Mouse (Mus musculus): ENCODE data around the gene Fyco1.
A peak's percentile ranks its signal among the peaks of the same experiment; 100 is the strongest.

Fyco1 gene

DNA sequence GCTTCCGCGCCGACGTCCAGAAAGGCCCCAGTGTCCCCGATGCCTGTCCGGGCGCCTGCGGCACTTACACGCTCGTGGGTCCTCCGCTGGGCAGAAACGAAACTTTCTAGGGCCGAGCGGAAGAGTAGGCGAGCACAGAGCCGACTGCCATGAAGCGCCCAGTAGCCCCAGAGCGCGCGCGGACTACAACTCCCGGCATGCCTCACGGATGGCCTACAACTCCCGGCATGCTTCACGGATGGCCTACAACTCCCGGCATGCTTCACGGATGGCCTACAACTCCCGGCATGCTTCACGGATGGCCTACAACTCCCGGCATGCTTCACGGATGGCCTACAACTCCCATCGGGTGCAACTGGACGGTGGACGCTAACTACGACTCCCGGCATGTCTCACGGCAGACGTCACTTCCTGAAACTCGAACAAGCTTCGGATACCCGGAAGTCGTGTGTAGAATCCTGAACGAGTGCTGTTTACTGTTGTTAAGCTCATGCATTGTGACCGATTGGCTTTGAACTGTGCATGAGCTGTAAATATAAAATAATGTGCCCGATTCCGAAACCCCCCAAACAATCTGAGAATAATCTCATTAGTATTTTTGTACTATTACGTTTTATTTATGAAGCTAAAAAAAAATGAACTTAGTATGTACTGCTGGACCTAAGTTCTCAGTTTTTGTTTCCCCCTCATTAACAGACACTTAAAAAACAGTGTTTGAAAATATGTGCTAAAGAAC is at the start of gene Fyco1:
TSS of gene Fyco1 (minus strand) at position 187 of the 736 bp plus-strand sequence.
- peak; percentile 98 for DNase-seq (ENCODE audit: low read depth, low spot score)

DNA sequence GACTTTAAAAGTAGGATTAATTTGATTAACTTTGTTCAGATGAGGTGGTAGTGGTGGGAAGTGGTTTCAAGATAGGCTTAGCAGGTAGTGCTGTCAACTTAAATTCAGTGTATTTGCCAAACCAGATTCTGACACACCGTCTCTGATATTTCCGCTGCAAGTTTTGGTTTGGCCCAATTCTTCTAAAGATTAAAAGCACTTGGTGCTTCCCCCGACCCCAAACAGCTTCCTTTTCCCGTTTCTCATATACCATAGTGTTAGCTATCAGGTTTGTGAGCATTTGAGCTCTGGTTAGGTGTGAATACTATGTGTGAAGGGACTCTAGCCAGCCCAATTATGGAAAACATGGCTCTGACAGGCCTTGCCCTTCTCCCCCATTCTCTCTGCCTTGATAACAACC is 20.4 kb upstream of the Fyco1 start:
- no peak for DNase-seq (ENCODE audit: low read depth, low spot score)

DNA sequence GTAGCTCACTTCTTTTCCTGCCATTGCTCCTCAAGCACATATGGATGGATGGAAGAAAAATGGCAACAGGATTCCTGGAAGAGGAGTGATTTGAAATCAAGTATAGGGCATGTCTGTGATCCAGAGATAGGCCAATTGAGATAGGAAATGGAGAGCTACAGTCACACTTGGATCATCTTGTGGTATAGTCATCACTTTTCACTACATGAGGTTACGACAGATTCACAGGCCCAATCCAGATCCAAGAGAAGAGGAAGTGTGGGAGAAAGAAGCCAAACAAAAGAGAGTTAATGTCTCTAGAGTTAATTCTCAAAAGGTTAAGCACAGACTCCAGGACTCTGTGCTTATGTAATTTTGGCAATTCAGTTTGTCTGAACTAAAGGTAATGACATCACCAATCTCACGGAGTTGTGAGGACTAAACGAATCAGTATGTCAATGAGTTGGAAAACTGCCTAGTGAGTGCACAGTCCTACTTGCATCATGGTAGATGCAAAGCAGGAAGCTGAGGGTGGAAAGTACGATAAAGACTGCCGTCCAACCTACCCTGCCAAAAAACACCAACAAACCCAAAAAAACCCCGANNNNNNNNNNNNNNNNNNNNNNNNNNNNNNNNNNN is 17.6 kb upstream of the Fyco1 start:
- no peak for DNase-seq (ENCODE audit: low read depth, low spot score)

DNA sequence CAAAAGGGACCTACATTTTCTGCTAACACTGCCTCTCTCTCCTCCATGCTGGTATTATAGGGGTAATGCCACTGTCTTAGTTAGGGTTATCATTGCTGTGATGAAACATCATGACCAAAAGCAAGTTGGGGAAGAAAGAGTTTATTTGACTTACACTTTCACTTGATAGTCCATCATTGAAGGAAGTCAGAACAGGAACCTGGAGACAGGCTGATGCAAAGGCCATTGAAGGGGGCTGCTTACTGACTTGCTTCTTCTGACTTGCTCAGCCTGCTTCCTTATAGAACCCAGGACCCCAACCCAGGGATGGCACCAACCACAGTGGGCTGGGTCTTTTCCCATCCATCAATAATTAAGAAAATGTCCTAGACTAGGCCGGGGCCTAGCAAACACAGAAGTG is 11.9 kb upstream of the Fyco1 start:
- no peak for DNase-seq (ENCODE audit: low read depth, low spot score)

DNA sequence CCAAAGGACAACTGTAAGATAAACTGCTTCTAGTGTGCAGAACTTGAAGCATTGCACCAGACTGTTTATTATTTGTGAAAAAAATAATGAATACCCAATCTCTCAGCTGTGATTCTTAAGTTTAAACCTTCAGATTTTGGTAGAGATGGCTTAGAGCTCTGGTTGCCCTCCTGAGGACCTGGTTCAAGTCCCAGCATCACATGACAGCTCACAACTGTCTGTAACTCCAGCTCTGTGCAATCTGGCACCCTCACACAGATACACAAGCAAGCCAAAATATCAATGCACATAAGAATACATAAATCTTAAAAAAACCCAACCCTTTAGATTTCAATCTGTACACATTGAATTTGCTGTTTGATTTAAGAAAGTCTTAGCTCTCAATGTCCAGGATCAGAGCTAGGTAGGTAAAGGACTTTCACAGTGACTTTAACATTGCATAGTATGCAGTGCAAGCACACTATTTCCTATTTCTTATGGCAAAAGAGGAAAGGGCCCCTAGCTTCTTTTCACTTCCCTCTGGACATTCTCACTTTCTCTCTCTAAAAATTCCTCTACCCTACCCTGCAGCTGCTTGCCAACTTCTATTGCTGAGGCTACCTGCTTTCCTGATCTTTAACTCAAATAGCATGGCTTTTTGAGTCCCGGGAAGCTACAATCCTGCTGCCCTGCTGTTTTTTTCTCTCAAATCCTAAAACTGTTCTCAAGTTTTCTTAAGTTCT is 11.4 kb upstream of the Fyco1 start:
- no peak for DNase-seq (ENCODE audit: low read depth, low spot score)

DNA sequence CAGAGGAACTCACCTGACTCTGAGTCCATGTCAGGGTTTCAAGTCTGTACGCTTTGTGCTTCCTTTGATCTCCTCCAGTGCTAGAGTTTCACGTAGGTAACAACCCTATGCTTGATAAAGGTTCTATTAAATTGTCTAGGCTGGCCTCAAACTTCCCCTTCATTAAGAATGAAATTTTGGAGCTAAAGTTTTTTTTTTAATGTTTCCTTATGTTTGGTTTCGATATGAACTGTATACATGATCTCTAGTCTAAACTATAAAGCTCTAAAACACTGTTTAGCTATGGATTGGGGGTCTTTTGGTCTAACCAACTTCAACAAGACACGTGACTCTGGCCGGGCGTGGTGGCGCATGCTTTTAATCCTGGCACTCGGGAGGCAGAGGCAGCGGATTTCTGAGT is 10.2 kb upstream of the Fyco1 start, which contains the start of gene Xcr1:
TSS of gene Xcr1 (minus strand) at position 101 of the 400 bp plus-strand sequence.
- no peak for DNase-seq (ENCODE audit: low read depth, low spot score)

DNA sequence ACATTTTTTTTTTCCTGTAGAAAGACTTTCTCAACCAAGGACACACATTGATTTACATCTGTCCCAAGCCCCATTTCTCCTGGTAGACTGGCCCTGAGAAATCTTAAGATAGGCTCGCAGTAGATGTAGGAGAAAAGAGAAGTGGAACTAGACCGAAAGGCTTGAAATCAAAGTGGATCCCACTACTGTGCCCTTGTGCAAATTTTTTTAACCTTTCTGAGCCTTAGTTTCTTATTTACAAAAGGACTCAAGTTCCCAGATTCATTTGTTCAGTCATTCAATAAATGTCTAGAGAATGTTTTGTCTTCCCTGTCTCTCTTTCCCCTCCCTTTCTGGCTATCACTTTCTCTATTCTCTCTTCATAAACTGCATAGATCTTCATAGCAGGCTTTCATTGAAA is 5.1 kb upstream of the Fyco1 start:
- no peak for DNase-seq (ENCODE audit: low read depth, low spot score)

DNA sequence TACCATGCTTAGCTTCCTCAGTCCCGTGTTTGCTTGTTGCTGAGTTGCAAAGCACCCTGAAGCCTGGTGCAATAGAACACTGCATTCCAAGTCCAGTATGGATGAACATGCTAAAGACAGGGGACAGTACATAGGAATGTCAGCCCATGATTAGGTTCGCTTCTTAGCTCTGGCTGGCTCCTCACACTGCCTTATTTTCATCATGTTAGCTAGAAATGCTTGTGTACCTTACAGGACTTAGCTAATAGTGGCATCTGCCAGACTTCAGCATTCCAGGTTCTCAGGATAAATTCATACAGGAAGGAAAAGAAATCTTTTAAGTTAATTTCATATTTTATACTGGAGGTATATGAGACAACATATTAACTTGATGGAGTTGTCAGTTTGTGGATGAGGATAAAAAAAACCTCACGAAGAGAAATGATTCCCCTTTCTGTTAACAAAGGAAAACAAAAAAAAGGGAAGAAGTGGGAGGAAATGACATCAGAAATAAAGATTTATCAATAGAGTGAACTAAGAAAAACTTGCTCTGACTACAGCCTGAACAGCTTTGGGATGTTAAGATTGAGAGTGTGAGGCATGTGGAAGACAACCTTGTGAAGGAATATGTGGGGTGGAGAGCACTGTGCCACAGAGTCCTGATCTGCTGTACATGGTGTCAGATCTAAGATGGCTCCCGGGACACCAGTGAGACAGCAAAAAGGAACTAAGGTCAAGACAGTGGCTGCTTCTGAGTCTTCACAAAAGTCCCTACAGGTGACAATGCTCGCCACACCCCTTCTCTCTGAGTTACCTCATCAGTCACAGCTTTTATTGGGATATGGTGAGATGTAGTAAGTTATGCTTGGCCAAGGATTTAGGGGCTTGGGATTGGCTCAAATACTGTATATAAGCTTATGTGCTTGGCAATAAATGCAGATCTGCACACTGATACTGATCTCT is 1.0 kb upstream of the Fyco1 start:
- peak; percentile 33 for DNase-seq (ENCODE audit: low read depth, low spot score)

DNA sequence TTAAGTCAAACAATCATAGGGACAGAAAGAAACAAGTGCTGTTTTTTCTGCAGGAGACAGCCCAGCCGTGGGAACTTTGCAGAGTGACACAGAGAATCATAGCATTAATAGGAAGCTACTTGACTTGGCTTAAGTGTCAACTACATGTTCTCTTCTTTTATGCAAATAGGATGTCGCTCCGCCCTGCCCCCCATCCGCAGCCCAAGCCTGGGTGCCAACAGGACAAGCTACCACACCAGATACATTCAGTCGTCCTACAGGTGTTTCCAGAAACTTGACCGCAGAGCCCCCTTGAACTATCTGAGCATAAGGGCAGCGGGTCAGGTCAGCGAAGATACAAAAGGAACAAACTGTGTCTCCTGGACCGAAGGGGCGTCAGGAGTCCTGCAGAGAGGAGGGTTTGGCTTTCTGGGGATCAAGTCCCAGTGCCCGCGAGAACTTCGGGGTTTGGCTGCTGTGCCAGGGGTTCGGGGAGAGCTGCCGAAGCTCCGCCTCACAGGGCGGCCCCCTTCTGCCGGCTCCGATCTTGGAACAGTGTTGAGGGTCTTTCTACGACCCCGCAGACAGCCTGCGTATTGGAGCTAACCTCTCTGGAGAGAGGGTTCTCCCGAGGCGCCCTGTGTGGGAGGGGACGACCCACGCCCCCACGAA is 512 bp downstream of the Fyco1 start:
- peak; percentile 76 for DNase-seq (ENCODE audit: low read depth, low spot score)

DNA sequence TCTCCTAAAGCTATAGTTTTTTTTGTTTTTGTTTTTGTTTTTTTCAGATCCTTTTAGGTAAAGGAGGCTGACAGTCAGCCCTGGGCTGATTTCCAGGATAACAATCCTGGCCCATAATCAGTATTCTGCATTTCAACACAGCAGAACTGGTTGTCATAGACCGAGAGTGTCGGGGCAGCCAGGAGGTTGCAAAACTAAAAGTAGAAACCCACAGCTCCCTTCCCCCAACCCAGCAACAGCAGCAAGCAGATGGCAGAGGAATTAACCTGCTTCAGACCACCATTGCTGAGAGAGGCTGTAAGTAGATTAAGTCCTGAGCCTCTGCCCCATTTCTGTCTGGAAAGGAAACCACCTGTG is 1.0 kb downstream of the Fyco1 start:
- DNase-seq (ENCODE audit: low read depth, low spot score): peak; percentile 51

DNA sequence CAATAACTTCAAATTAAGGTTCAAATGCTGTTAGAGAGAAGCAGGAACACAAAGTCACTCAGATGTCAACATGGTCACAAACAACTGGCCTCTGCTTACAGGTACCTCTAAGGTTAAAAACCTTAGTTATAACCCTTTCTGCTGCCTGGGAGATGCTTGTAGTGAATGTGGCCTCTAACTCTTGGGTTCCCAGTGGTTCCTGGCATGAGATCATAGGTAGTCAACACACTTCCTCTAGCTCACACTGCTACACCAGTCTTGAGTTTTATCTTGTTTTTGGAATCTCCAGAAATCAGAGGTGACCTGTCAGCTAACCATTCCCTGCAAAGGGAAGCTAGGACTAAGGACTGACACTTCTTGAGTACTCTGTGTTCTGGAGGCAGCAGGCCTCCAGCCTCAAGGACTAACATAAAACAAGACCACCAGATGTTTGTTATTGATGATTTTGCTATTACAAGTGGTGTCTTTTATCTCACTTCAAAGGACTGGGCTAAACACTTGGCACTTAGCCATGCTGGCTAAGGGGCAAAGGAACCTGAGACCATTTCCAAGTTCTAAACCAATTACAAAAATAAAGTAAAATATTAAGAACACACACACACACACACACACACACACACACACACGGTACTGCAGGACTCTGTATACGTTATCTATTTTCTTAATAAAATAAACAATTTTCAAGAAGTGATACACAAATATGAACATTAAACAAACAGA is 1.6 kb downstream of the Fyco1 start:
- no peak for DNase-seq (ENCODE audit: low read depth, low spot score)

DNA sequence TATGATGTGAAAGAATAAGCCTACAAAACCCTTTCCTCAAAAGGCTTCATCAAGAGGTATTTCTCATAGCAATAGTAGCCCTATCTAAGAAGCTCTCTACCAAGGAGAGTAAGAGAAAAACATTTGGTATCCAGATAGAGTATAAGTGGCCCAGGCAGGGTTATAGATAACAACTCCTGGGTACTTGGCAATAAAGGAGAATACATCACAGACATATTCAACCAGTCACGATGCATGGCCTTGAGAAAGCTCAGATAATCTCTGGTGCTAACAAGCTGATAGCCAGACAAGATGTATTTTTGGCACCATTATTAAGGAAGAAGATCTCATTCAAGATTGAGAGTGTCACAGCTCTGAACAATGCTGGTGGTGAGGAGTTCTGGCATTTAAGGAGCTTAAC is 5.2 kb downstream of the Fyco1 start:
- no peak for DNase-seq (ENCODE audit: low read depth, low spot score)

DNA sequence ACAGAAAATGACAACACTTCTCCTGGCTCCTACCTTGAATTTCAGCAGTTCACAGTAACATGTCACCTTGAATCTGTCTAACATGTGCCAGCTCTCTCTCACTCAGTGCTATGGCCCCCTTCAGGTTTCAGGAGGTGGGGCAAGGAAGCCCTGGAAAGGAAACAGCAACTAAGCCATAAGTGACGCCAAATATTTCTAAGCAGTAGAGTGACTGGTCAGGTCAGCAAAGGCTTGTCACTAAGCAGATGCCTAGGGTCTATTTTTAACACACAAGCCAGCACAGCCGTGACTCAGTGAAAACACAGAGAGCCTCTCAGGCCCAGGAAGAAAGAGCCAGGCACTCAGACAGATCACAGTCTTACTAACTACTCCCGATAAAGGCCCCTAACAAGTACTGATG is 6.6 kb downstream of the Fyco1 start:
- DNase-seq (ENCODE audit: low read depth, low spot score): peak; percentile 69

DNA sequence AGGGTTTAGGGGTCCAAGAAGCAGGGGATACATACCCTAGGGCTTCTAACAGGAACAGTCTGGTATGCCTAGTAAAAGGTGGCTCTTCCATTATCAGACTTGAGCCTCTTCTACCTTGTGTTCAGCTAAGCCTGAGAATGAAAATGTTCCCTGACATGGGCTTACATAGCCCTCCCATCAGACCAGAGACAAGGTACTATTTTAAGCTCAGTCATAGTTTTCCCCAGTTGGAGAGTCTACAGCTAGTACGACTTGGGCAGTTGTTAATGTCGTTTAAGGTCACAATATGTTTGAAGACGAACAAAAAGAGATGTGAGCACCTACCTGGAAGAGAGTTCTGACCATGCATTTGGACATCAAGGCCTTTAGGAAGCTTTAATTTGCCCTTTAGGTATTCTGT is 7.2 kb downstream of the Fyco1 start:
- DNase-seq (ENCODE audit: low read depth, low spot score): no peak

DNA sequence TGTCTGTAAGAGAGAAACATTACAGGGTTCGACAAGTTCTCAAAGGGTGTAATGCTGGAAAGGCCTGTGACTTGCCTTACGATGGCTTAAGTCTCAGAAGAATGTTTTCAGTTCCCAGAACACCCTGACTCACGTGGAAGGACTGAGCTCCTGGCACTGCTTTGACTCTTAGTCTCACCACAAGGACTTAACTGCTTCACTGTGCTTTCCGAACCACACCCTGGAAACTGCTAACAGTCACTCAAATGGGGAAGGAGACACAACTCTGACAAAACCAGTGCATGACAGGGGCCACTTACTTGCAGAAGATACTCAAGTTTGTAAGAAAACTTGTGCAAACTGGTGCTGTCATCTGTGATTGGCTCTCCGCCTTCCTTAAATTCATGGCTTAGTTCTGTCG is 11.5 kb downstream of the Fyco1 start:
- peak; percentile 29 for DNase-seq (ENCODE audit: low read depth, low spot score)

DNA sequence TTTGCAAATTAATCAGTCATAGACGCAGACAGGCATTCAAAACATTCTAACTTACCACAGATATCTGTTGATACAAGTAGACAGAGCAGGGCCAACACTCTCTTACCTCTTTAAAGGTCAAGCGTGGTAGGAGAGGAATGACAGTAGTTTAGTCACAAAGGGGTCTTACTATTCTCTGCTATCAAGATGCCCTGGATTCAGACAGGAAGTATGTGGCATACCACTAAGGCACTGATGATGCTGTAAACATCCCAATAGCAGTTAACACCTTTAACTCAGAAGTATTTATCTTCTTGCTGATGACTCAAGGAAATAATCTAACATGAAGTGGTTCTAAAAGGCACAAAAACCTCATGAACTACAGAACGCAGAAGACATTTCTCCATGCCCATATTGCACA is 15.8 kb downstream of the Fyco1 start:
- no peak for DNase-seq (ENCODE audit: low read depth, low spot score)

DNA sequence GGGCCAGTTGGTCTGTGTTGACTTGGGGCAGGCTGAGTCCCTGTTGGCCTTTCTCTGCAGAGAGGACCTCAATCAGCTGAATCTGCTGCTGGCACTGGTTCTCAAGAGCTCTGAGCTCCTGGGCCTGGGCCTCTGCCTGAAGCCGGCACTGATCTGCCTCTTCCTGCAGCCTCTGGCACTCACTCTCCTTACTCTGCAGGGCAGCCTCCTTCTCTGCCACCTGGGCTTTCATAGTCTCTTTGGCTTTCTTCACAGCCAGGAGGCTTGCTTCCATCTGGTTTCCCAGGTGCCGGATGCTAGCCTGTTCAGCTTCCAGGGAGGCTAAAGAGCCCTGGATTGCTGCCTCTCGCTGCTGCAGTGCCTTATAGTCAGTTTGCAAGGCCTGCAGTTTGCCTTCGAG is 22.8 kb downstream of the Fyco1 start:
- no peak for DNase-seq (ENCODE audit: low read depth, low spot score)

DNA sequence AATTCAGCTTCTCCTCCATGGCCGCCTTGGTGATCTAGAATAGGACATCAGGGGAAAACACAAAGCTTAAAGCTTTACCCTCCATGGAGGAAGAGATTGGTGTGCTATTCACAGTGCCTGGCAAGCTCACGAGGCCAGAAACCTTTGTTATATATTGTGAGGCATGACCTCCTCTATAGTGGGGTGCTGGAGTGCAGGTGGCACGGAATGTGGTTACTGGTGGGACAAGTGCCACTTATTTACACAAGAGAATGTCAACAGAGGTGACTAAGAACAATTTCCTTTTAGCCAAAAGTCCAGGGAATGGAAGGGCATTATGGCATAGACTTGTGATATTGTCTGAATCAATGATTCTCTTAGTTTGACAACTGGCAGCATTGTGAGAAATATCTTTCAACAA is 25.1 kb downstream of the Fyco1 start:
- no peak for DNase-seq (ENCODE audit: low read depth, low spot score)

DNA sequence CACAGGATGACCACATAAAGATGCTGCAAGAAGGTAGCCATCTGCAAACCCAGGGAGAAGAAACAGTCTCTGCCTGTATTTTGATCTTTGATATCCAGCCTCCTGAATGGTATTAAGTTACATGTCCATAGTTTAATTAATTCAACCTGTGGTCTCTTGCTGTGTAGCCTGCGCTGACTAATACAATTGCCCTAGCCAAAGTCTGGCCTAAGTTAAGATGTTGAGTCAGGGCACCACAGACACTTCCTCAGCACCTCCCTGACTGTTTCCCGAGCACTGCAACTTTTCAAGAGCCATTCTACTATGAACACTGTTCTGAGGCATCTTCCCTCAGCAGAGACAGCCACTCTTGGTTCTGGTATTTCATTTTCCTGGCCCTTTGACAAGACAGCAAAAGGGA is 33.1 kb downstream of the Fyco1 start:
- DNase-seq (ENCODE audit: low read depth, low spot score): peak; percentile 93

DNA sequence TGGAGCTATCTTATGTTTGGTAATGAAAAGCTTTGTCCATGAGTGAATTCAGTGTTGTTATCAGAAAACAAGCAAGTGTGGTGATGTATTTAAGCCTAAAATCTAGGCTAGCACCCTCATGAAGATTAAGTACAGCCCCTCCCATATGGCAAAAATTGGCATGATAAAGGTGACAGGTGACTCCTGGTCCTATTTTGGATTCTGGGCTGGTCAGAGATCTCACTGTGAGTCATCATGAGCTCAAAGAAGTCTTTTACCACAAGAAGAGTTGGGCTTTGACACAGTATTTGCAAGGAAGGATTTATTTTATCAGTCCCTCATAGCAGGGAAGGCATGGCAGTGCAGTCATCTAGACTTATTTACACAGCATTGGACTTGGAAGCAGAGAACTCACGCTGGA is 35.7 kb downstream of the Fyco1 start:
- DNase-seq (ENCODE audit: low read depth, low spot score): peak; percentile 65

DNA sequence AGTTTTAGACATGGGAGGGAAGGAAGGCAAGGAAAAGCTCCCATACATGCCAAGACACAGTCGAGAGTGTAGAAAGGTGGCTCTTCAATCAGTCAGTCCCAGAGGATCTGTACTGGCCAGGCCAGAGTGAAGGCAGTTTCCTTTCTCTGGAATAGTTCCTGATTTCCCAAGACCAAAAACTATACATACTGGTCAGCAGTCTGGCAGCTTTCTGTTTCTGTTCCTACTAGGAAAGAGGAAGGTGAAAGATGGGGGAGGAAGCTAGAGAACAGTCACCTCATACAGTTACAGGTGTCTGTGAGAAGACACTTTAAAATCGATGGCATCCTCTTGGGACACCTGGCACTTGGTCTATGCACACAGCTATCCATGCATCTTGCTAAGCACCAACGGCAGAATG is 36.3 kb downstream of the Fyco1 start:
- no peak for DNase-seq (ENCODE audit: low read depth, low spot score)
